Mouse (Mus musculus) midbrain, postnatal 0 days (tissue): ENCODE measurements around the gene Ddb2. TPM values are rescaled to one million over a fixed set of nuclear protein-coding genes. Genes with fewer than 3 reads are reported as not detected.

ENCODE experiments used
- ATAC-seq: fragments of 200-750 bp; cut with Nextera tagmentation; 2 replicates; pipeline ENCODE4 v1.8.0; 2017; ENCODE audit warnings: moderate number of reproducible peaks, mild to moderate bottlenecking, moderate TSS enrichment, moderate library complexity; ENCODE audit not compliant: low FRiP score
- DNase-seq: peaks from one replicate; pipeline ENCODE4 v3.0.0-alpha.2; 2015; ENCODE audit warnings: low spot score
- H3K27ac ChIP-seq: fragments of 300-500 bp; sonication (generic); 2 replicates; pipeline ENCODE4 v1.5.1; 2014; ENCODE audit warnings: low read depth, mild to moderate bottlenecking, low read length, mixed read lengths
- H3K27me3 ChIP-seq: fragments of 300-500 bp; sonication (generic); 2 replicates; pipeline ENCODE4 v1.6.1; 2014; ENCODE audit warnings: low read length, control low read depth, mixed read lengths; ENCODE audit not compliant: insufficient read depth
- H3K36me3 ChIP-seq: fragments of 300-500 bp; sonication (generic); 2 replicates; pipeline ENCODE4 v1.6.1; 2014; ENCODE audit warnings: low read length, control low read depth, mixed read lengths; ENCODE audit not compliant: insufficient read depth
- H3K4me1 ChIP-seq: fragments of 300-500 bp; sonication (generic); 2 replicates; pipeline ENCODE4 v1.6.1; 2014; ENCODE audit warnings: mild to moderate bottlenecking, control low read depth, antibody characterized with exemption, low read length, mixed read lengths; ENCODE audit not compliant: insufficient read depth
- H3K4me2 ChIP-seq: fragments of 300-500 bp; sonication (generic); 2 replicates; pipeline ENCODE4 v1.6.1; 2014; ENCODE audit warnings: low read depth, mild to moderate bottlenecking, low read length, mixed read lengths; ENCODE audit not compliant: poor library complexity, severe bottlenecking
- H3K4me3 ChIP-seq: fragments of 300-500 bp; sonication (generic); 2 replicates; pipeline ENCODE4 v1.5.1; 2014; ENCODE audit warnings: low read depth, mild to moderate bottlenecking, low read length, moderate library complexity
- H3K9ac ChIP-seq: fragments of 300-500 bp; sonication (generic); replicated peaks from 2 replicates; pipeline ENCODE4 v1.6.1; 2014; ENCODE audit warnings: mild to moderate bottlenecking, low read length, moderate library complexity, mixed read lengths; ENCODE audit not compliant: poor library complexity, severe bottlenecking
- H3K9me3 ChIP-seq: fragments of 300-500 bp; sonication (generic); 2 replicates; pipeline ENCODE4 v1.6.1; 2016; ENCODE audit warnings: low read length, control low read depth
- CTCF ChIP-seq: IDR thresholded peaks from 2 replicates; pipeline ENCODE4 v1.5.1; 2016; ENCODE audit warnings: antibody characterized with exemption, mild to moderate bottlenecking
- WGBS: fragments of 180-500 bp; shearing (Covaris S2); extraction: QIAGEN DNeasy Blood & Tissue Kit; methylation state at CpG from one replicate; pipeline ENCODE4 v1.1.7; 2014; 5-methylcytosine and 5-hydroxymethylcytosine counted together
- polyA plus RNA-seq: library from polyadenylated mRNA; unstranded; fragments of >200 nt; fragmentation: Nextera tagmentation; extraction: Ambion mirVana; gene quantifications from 2 replicates; pipeline ENCODE4 v1.2.1, GENCODE M21; 2015
- total RNA-seq: library from RNA; depleted of rRNA; stranded (reverse); fragments of >200 nt; gene quantifications from 2 replicates; pipeline ENCODE4 v1.2.3, GENCODE M21; 2014; rRNA removed

Gene Ddb2
- total and polyA plus RNA-seq, 2 experiments from 2014 or later = 7.9 to 13.4 TPM

DNA sequence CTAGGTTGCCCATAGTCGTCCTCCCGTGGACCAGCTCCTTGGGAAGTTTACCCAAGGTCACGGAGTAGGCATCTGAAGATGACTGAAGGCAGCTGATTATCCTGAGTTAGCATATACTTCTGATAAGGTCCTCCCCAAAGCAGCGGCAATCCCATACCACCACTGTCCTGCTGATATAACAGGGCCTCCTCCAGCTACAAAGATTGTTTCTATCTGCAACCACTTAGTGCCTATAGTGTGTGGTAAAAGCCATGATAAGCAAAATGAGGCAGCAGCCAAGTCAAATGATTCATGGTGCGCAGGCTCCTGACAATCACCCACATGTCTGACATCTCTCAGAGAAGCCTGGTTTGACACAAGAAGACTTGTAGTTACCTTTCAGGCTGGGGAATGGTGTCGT lies 71.8 kb downstream of the Ddb2 start:
- H3K4me3 ChIP-seq = no peak overlapping the region
- no peaks in the 10 kb centered on the region for H3K27me3 ChIP-seq
- TF ChIP-seq CTCF = no peak
- ATAC-seq (no peak), DNase-seq (no peak)
- H3K9me3 ChIP-seq = no peaks in the 10 kb centered on the region
- H3K4me2 ChIP-seq = no peak overlapping the region
- no peaks in the 10 kb centered on the region for H3K4me1 ChIP-seq
- WGBS = 94% methylated on average over 6 of the region's 6 CpGs
- no peak overlapping the region for H3K27ac ChIP-seq
- peaks cover 88% of the 10 kb centered on the region for H3K36me3 ChIP-seq
- no peak overlapping the region for H3K9ac ChIP-seq

GRCm38 (mm10) chr2:91163532-91163931 lies 73.2 kb downstream of the Ddb2 start:
- Histone ChIP-seq H3K27ac (no peak overlapping the region), H3K27me3 (no peaks in the 10 kb centered on the region), H3K9me3 (no peaks in the 10 kb centered on the region), H3K4me2 (no peak overlapping the region), H3K36me3 (peaks cover 86% of the 10 kb centered on the region), H3K4me1 (no peaks in the 10 kb centered on the region), H3K4me3 (no peak overlapping the region), H3K9ac (no peak overlapping the region)
- no peak for TF ChIP-seq CTCF
- ATAC-seq (no peak), DNase-seq (no peak)
- WGBS = 92% methylated on average over 5 of the region's 5 CpGs

DNA sequence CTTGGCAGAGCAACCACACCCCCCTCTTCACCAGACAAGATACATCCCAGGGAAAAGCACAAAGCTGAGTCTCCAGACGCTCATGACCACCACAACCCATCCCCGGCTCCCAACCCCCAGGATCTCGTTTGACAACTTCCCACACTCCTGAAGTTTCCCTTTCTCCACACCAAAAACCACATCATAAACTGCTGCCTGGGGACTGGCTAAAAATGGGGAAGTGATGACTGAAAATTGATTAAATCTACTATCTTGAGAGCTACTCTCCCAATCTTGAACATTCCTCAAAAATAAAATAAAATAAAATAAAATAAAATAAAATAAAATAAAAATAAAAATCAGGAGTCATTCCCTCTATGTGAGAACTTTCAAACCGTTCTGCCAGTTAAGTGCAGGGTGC lies 73.8 kb downstream of the Ddb2 start:
- no peaks in the 10 kb centered on the region for H3K4me1 ChIP-seq
- no peak for DNase-seq
- H3K36me3 ChIP-seq = peaks cover 87% of the 10 kb centered on the region
- H3K4me2 ChIP-seq = no peak overlapping the region
- no peaks in the 10 kb centered on the region for H3K9me3 ChIP-seq
- no peak overlapping the region for H3K9ac ChIP-seq
- no peak for TF ChIP-seq CTCF
- H3K27me3 ChIP-seq = no peaks in the 10 kb centered on the region
- WGBS = 86% methylated on average over 4 of the region's 4 CpGs
- ATAC-seq = no peak
- H3K27ac ChIP-seq = no peak overlapping the region
- H3K4me3 ChIP-seq = no peak overlapping the region

Other genes with a start within 250 kb of the Ddb2 start
- 1.7 and 2.4 TPM in 2 replicates for gene Rapsn, start 201.4 kb downstream of the Ddb2 start, total RNA-seq
- 0.97 and 1.2 TPM in 2 replicates for gene Rapsn, start 201.4 kb downstream of the Ddb2 start, polyA plus RNA-seq
- gene Psmc3, start 183.0 kb downstream of the Ddb2 start, total RNA-seq = 166 and 183 TPM in 2 replicates
- gene Psmc3, start 183.0 kb downstream of the Ddb2 start, polyA plus RNA-seq = 245 and 253 TPM in 2 replicates
- 34.1 and 40.3 TPM in 2 replicates for gene Slc39a13, start 166.6 kb downstream of the Ddb2 start, total RNA-seq
- gene Slc39a13, start 166.6 kb downstream of the Ddb2 start, polyA plus RNA-seq = 22.7 and 26.3 TPM in 2 replicates
- 4.4 and 10.0 TPM in 2 replicates for gene Spi1, start 154.6 kb downstream of the Ddb2 start, total RNA-seq
- 4.0 and 4.2 TPM in 2 replicates for gene Spi1, start 154.6 kb downstream of the Ddb2 start, polyA plus RNA-seq
- gene Mybpc3, start 118.8 kb downstream of the Ddb2 start, total RNA-seq = 0.09 TPM in 1 of 2 replicates, not detected in the other
- gene Mybpc3, start 118.8 kb downstream of the Ddb2 start, polyA plus RNA-seq = not detected in 2 replicates
- 74.8 and 87.1 TPM in 2 replicates for gene Madd, start 53.1 kb downstream of the Ddb2 start, total RNA-seq
- gene Madd, start 53.1 kb downstream of the Ddb2 start, polyA plus RNA-seq = 36.9 and 39.8 TPM in 2 replicates
- gene Nr1h3, start 34.1 kb downstream of the Ddb2 start, total RNA-seq = 0.82 and 3.8 TPM in 2 replicates
- gene Nr1h3, start 34.1 kb downstream of the Ddb2 start, polyA plus RNA-seq = 0.70 and 1.9 TPM in 2 replicates
- gene Acp2, start 34.1 kb downstream of the Ddb2 start, total RNA-seq = 44.7 and 45.2 TPM in 2 replicates
- gene Acp2, start 34.1 kb downstream of the Ddb2 start, polyA plus RNA-seq = 35.1 and 36.4 TPM in 2 replicates
- 17.5 and 22.6 TPM in 2 replicates for gene Pacsin3, start 19.0 kb upstream of the Ddb2 start, total RNA-seq
- 17.7 and 18.7 TPM in 2 replicates for gene Pacsin3, start 19.0 kb upstream of the Ddb2 start, polyA plus RNA-seq
- 47.7 and 51.1 TPM in 2 replicates for gene Arfgap2, start 28.0 kb upstream of the Ddb2 start, total RNA-seq
- gene Arfgap2, start 28.0 kb upstream of the Ddb2 start, polyA plus RNA-seq = 53.0 and 56.8 TPM in 2 replicates
- gene 1110051M20Rik, start 207.7 kb upstream of the Ddb2 start, total RNA-seq = 146 and 158 TPM in 2 replicates
- gene 1110051M20Rik, start 207.7 kb upstream of the Ddb2 start, polyA plus RNA-seq = 171 and 172 TPM in 2 replicates
- 17.1 and 19.2 TPM in 2 replicates for gene Lrp4, start 220.5 kb upstream of the Ddb2 start, total RNA-seq
- gene Lrp4, start 220.5 kb upstream of the Ddb2 start, polyA plus RNA-seq = 3.4 TPM in 2 replicates